Mouse (Mus musculus): ENCODE measurements around the gene Plod1.
"Not testable (repeated sequence)": the region's sequence is repeated elsewhere in the genome, so short reads cannot be mapped to it uniquely, and the experiment has no call there.

Gene Plod1

GRCm38 (mm10) chr4:147896411-147896810 is 40.2 kb downstream of the Plod1 start:
- in situ Hi-C loops (cut with MseI, MboI): no loop called here

- in situ Hi-C loops (cut with MseI, MboI): no loop called here
Measured at GRCm38 (mm10) chr4:147895815-147896330, 40.7 kb downstream of the Plod1 start.

- in situ Hi-C loops (cut with MseI, MboI): no loop called here
Measured at GRCm38 (mm10) chr4:147890341-147890740, 46.2 kb downstream of the Plod1 start.

- in situ Hi-C loops (cut with MseI, MboI): no loop called here
Measured at GRCm38 (mm10) chr4:147888237-147888636, 48.3 kb downstream of the Plod1 start.

- in situ Hi-C loops (cut with MseI, MboI): no loop called here
Measured at GRCm38 (mm10) chr4:147887277-147887676, 49.3 kb downstream of the Plod1 start.

- in situ Hi-C loops (cut with MseI, MboI): no loop called here
Measured at GRCm38 (mm10) chr4:147886158-147886557, 50.4 kb downstream of the Plod1 start.

GRCm38 (mm10) chr4:147884138-147884537 is 52.4 kb downstream of the Plod1 start:
- in situ Hi-C loops (cut with MseI, MboI): no loop called here

GRCm38 (mm10) chr4:147883041-147883440 is 53.5 kb downstream of the Plod1 start:
- in situ Hi-C loops (cut with MseI, MboI): no loop called here

GRCm38 (mm10) chr4:147881792-147882191 is 54.8 kb downstream of the Plod1 start:
- in situ Hi-C loops (cut with MseI, MboI): no loop called here

GRCm38 (mm10) chr4:147879865-147880264 is 56.7 kb downstream of the Plod1 start:
- in situ Hi-C loops (cut with MseI, MboI): no loop called here

GRCm38 (mm10) chr4:147879456-147879855 is 57.1 kb downstream of the Plod1 start:
- in situ Hi-C loops (cut with MseI, MboI): no loop called here

- in situ Hi-C loops (cut with MseI, MboI): no loop called here
Measured at GRCm38 (mm10) chr4:147878537-147878936, 58.0 kb downstream of the Plod1 start.

GRCm38 (mm10) chr4:147875852-147876575 is 60.6 kb downstream of the Plod1 start:
- in situ Hi-C loops (cut with MseI, MboI): no loop called here

GRCm38 (mm10) chr4:147869238-147869637 is 67.3 kb downstream of the Plod1 start:
- in situ Hi-C loops (cut with MseI, MboI): no loop called here

GRCm38 (mm10) chr4:147868450-147869031 is 68.0 kb downstream of the Plod1 start, which contains the start of the genes Miip and Fv1:
Gene Miip, minus strand, starts transcription at chr4:147868816.
Gene Fv1, plus strand, starts transcription at chr4:147868979.
- in situ Hi-C loops (cut with MseI, MboI): no loop called here

- in situ Hi-C loops (cut with MseI, MboI): no loop called here
Measured at GRCm38 (mm10) chr4:147867563-147868449, 68.8 kb downstream of the Plod1 start.

GRCm38 (mm10) chr4:147866793-147867192 is 69.8 kb downstream of the Plod1 start:
- in situ Hi-C loops (cut with MseI, MboI): not testable (repeated sequence)

- in situ Hi-C loops (cut with MseI, MboI): no loop called here
Measured at GRCm38 (mm10) chr4:147866056-147866455, 70.5 kb downstream of the Plod1 start.

- in situ Hi-C loops (cut with MseI, MboI): no loop called here
Measured at GRCm38 (mm10) chr4:147865651-147866050, 70.9 kb downstream of the Plod1 start.

- in situ Hi-C loops (cut with MseI, MboI): loop anchor here (5.0 kb wide), 2 partner anchors 35 to 50 kb away; no protein-coding TSS in a partner anchor
Measured at GRCm38 (mm10) chr4:147862051-147862450, 74.5 kb downstream of the Plod1 start.
